Mouse (Mus musculus): Measurements from ENCODE around the gene Tmem98. TPM values are rescaled to one million over a fixed set of nuclear protein-coding genes. Genes with fewer than 3 reads are reported as not detected.

Gene Tmem98
- polyA plus RNA-seq, 1 experiment: 60.7 TPM

DNA sequence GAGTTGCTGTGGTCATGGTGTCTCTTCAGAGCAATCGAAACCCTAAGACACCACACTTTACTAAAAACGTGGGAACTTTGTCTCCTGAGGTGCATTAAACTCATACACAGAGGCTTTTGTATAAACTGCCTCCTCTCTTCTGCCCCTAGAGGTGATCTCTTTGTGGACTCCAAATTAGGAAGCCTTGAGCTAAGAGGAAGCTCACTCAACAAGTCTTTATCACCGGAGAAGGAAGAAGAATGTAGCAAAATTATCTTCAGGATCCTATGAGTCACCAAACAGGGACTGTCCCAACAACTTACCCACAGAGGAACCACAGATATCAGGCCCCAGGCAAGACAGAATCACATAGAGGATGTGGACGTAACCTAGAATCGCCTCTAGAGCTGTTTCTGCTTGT is 24.3 kb upstream of the Tmem98 start:
- H3ac ChIP-seq (ENCODE audit: control insufficient read depth, insufficient read length): no peak overlapping the region
- H3K27me3 ChIP-seq (ENCODE audit: control insufficient read depth, insufficient read depth, insufficient read length): peaks cover 9% of the 10 kb centered on the region
- no peak for TF ChIP-seq SRF (IDR thresholded peaks at IDR 0.05; ENCODE audit: control insufficient read depth, insufficient read length, low read depth)
- no peak for TF ChIP-seq TCF3 (IDR thresholded peaks at IDR 0.05; ENCODE audit: insufficient read length, low read depth)
- no peak for TF ChIP-seq USF1 (IDR thresholded peaks at IDR 0.05; ENCODE audit: low read depth)
- no peak for TF ChIP-seq MYOG (IDR thresholded peaks at IDR 0.05; ENCODE audit: control insufficient read depth in 1 of 3, insufficient read depth in 1 of 3, insufficient read length in 2 of 3, low read depth in 2 of 3)
- TF ChIP-seq POLR2A (IDR thresholded peaks at IDR 0.05; ENCODE audit: insufficient read length, low read depth): no peak
- no peak for TF ChIP-seq E2F4 (IDR thresholded peaks at IDR 0.05; ENCODE audit: insufficient read depth)
- no peak for TF ChIP-seq MYOD1 (IDR thresholded peaks at IDR 0.05; ENCODE audit: control insufficient read depth in 1 of 3, insufficient read length in 2 of 3, low read depth in 2 of 3)
- TF ChIP-seq MAX (IDR thresholded peaks at IDR 0.05; ENCODE audit: low read depth): no peak
- TF ChIP-seq CEBPB (IDR thresholded peaks at IDR 0.05; ENCODE audit: insufficient read depth, poor library complexity, severe bottlenecking): no peak
- no peak for TF ChIP-seq POLR2AphosphoS2 (IDR thresholded peaks at IDR 0.05; ENCODE audit: insufficient read length, low read depth)
- no peak for TF ChIP-seq TCF12 (IDR thresholded peaks at IDR 0.05; ENCODE audit: insufficient read depth, poor library complexity, severe bottlenecking)
- no peak for TF ChIP-seq REST (IDR thresholded peaks at IDR 0.05; ENCODE audit: insufficient read depth, insufficient read length)
- no peak overlapping the region for H3K4me3 ChIP-seq
- no peak overlapping the region for H3K4me2 ChIP-seq (ENCODE audit: low read depth)
- H3K79me2 ChIP-seq (ENCODE audit: control insufficient read depth, insufficient read depth): no peaks in the 10 kb centered on the region
- H3K36me3 ChIP-seq (ENCODE audit: control insufficient read depth, insufficient read depth): no peaks in the 10 kb centered on the region

- peaks cover 13% of the 10 kb centered on the region for H3K27me3 ChIP-seq (ENCODE audit: control insufficient read depth, insufficient read depth, insufficient read length)
- H3K36me3 ChIP-seq (ENCODE audit: control insufficient read depth, insufficient read depth): no peaks in the 10 kb centered on the region
- H3K4me3 ChIP-seq: no peak overlapping the region
- no peaks in the 10 kb centered on the region for H3K79me2 ChIP-seq (ENCODE audit: control insufficient read depth, insufficient read depth)
- TF ChIP-seq POLR2A (IDR thresholded peaks at IDR 0.05; ENCODE audit: insufficient read length, low read depth): no peak
- TF ChIP-seq MYOD1 (IDR thresholded peaks at IDR 0.05; ENCODE audit: control insufficient read depth in 1 of 3, insufficient read length in 2 of 3, low read depth in 2 of 3): no peak
- H3K4me2 ChIP-seq (ENCODE audit: low read depth): no peak overlapping the region
- H3ac ChIP-seq (ENCODE audit: control insufficient read depth, insufficient read length): no peak overlapping the region
These were observed 20.2 kb upstream of the Tmem98 start for GRCm38 (mm10) chr11:80789647-80790240.

- no peak overlapping the region for H3ac ChIP-seq (ENCODE audit: control insufficient read depth, insufficient read length)
- peaks cover 13% of the 10 kb centered on the region for H3K27me3 ChIP-seq (ENCODE audit: control insufficient read depth, insufficient read depth, insufficient read length)
- no peaks in the 10 kb centered on the region for H3K79me2 ChIP-seq (ENCODE audit: control insufficient read depth, insufficient read depth)
- H3K4me3 ChIP-seq: no peak overlapping the region
- H3K4me2 ChIP-seq (ENCODE audit: low read depth): no peak overlapping the region
- H3K36me3 ChIP-seq (ENCODE audit: control insufficient read depth, insufficient read depth): no peaks in the 10 kb centered on the region
- no peak for TF ChIP-seq USF1 (IDR thresholded peaks at IDR 0.05; ENCODE audit: low read depth)
- no peak for TF ChIP-seq SRF (IDR thresholded peaks at IDR 0.05; ENCODE audit: control insufficient read depth, insufficient read length, low read depth)
- no peak for TF ChIP-seq TCF12 (IDR thresholded peaks at IDR 0.05; ENCODE audit: insufficient read depth, poor library complexity, severe bottlenecking)
- TF ChIP-seq MAX (IDR thresholded peaks at IDR 0.05; ENCODE audit: low read depth): no peak
- TF ChIP-seq POLR2AphosphoS2 (IDR thresholded peaks at IDR 0.05; ENCODE audit: insufficient read length, low read depth): no peak
- TF ChIP-seq REST (IDR thresholded peaks at IDR 0.05; ENCODE audit: insufficient read depth, insufficient read length): no peak
- TF ChIP-seq E2F4 (IDR thresholded peaks at IDR 0.05; ENCODE audit: insufficient read depth): no peak
- TF ChIP-seq MYOG (IDR thresholded peaks at IDR 0.05; ENCODE audit: control insufficient read depth in 1 of 3, insufficient read depth in 1 of 3, insufficient read length in 2 of 3, low read depth in 2 of 3): no peak
- TF ChIP-seq CEBPB (IDR thresholded peaks at IDR 0.05; ENCODE audit: insufficient read depth, poor library complexity, severe bottlenecking): no peak
These were observed 19.6 kb upstream of the Tmem98 start for GRCm38 (mm10) chr11:80790413-80790812.

- H3K4me2 ChIP-seq (ENCODE audit: low read depth): no peak overlapping the region
- no peaks in the 10 kb centered on the region for H3K79me2 ChIP-seq (ENCODE audit: control insufficient read depth, insufficient read depth)
- TF ChIP-seq REST (IDR thresholded peaks at IDR 0.05; ENCODE audit: insufficient read depth, insufficient read length) (no peak), SRF (IDR thresholded peaks at IDR 0.05; ENCODE audit: control insufficient read depth, insufficient read length, low read depth) (no peak)
- H3K4me3 ChIP-seq: no peak overlapping the region
- no peaks in the 10 kb centered on the region for H3K36me3 ChIP-seq (ENCODE audit: control insufficient read depth, insufficient read depth)
- no peak overlapping the region for H3ac ChIP-seq (ENCODE audit: control insufficient read depth, insufficient read length)
- H3K27me3 ChIP-seq (ENCODE audit: control insufficient read depth, insufficient read depth, insufficient read length): peaks cover 13% of the 10 kb centered on the region
These were observed 18.1 kb upstream of the Tmem98 start for GRCm38 (mm10) chr11:80791677-80792432.

DNA sequence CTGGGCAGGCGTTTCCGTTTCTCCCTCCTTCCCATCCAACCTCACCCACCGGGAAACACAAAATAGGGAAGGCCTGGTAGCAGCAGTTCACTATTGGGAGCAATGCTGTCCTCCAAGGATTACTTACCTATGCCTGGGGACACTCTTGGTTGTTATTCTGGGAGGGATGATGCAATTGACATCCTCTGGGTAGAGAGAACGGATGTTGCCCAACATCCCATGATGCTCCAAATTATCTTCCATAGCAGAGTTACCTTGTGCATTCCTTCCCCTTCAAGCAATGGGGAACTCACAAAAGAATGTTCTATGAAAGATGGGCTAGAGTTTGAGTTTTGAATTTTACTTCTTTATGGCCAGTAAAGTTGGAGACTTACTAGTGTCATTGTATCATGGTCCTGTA is 16.6 kb upstream of the Tmem98 start:
- Histone ChIP-seq H3K36me3 (ENCODE audit: control insufficient read depth, insufficient read depth) (no peaks in the 10 kb centered on the region), H3K4me2 (ENCODE audit: low read depth) (no peak overlapping the region), H3K27me3 (ENCODE audit: control insufficient read depth, insufficient read depth, insufficient read length) (peaks cover 13% of the 10 kb centered on the region), H3K4me3 (no peak overlapping the region), H3ac (ENCODE audit: control insufficient read depth, insufficient read length) (no peak overlapping the region), H3K79me2 (ENCODE audit: control insufficient read depth, insufficient read depth) (no peaks in the 10 kb centered on the region)
- TF ChIP-seq USF1 (IDR thresholded peaks at IDR 0.05; ENCODE audit: low read depth): no peak
- TF ChIP-seq TCF3 (IDR thresholded peaks at IDR 0.05; ENCODE audit: insufficient read length, low read depth): no peak
- TF ChIP-seq TCF12 (IDR thresholded peaks at IDR 0.05; ENCODE audit: insufficient read depth, poor library complexity, severe bottlenecking): no peak
- TF ChIP-seq POLR2A (IDR thresholded peaks at IDR 0.05; ENCODE audit: insufficient read length, low read depth): no peak
- TF ChIP-seq POLR2AphosphoS2 (IDR thresholded peaks at IDR 0.05; ENCODE audit: insufficient read length, low read depth): no peak
- TF ChIP-seq E2F4 (IDR thresholded peaks at IDR 0.05; ENCODE audit: insufficient read depth): no peak
- no peak; the same call in 1 of the 2 replicates for TF ChIP-seq CEBPB (IDR thresholded peaks at IDR 0.05; ENCODE audit: insufficient read depth, poor library complexity, severe bottlenecking)
- TF ChIP-seq REST (IDR thresholded peaks at IDR 0.05; ENCODE audit: insufficient read depth, insufficient read length): no peak
- no peak for TF ChIP-seq SRF (IDR thresholded peaks at IDR 0.05; ENCODE audit: control insufficient read depth, insufficient read length, low read depth)
- no peak for TF ChIP-seq MYOG (IDR thresholded peaks at IDR 0.05; ENCODE audit: control insufficient read depth in 1 of 3, insufficient read depth in 1 of 3, insufficient read length in 2 of 3, low read depth in 2 of 3)
- TF ChIP-seq MAX (IDR thresholded peaks at IDR 0.05; ENCODE audit: low read depth): no peak
- TF ChIP-seq MYOD1 (IDR thresholded peaks at IDR 0.05; ENCODE audit: control insufficient read depth in 1 of 3, insufficient read length in 2 of 3, low read depth in 2 of 3): no peak
